ENCODE assay signal across 25 mouse cellular contexts in genomic region chr5:104425949-104426348, GRCm38 (mm10). TPM values are rescaled to one million over a fixed set of nuclear protein-coding genes. Genes with fewer than 3 reads are reported as not detected.
DNase-seq lines count a peak whose midpoint lies in the region; ATAC-seq and TF ChIP-seq lines count a peak whose summit lies in the region.
"Had no signal": no experiment of that assay in that cellular context is flagged by ENCODE, and none has a peak within 500 bp of the region (broad histone marks: within the 10 kb centered on the region; RNA-seq: fewer than 3 reads in every experiment).

No protein-coding gene starts in this region.

- no peak overlapping the region for H3K9ac ChIP-seq in embryonic facial prominence, embryonic 14.5 days (ENCODE audit: low read depth, low read length)
- H3K9ac ChIP-seq in forebrain, embryonic 13.5 days: no peak overlapping the region
- H3K9ac ChIP-seq: embryonic facial prominence, embryonic 15.5 days; forebrain, embryonic 12.5 days; heart, embryonic 13.5 days; hindbrain, embryonic 15.5 days; kidney, embryonic 15.5 days; midbrain, embryonic 15.5 days; neural tube, embryonic 15.5 days had no signal

- ATAC-seq in embryonic facial prominence, embryonic 14.5 days (ENCODE audit: low read depth): no peak
- ATAC-seq in forebrain, embryonic 13.5 days: no peak
- ATAC-seq: activated CD4-positive, CD25-positive, alpha-beta regulatory T cell, adult 4 months; CD4-positive, CD25-positive, alpha-beta regulatory T cell, adult 4 months; intestine, embryonic 16.5 days; midbrain, embryonic 15.5 days had no signal

- peak; percentile 33 for DNase-seq in embryonic facial prominence, embryonic 14.5 days (ENCODE audit: low spot score)
- DNase-seq in embryonic facial prominence, embryonic 10.5 days (ENCODE audit: low spot score): no peak
- peak; percentile 12 for DNase-seq in lung, postnatal 14 days
- DNase-seq in lung, postnatal 10 days: no peak
- DNase-seq in ovary, postnatal 36 days (ENCODE audit: low spot score): no peak
- DNase-seq: adrenal gland, postnatal 10 days; cerebellum, adult 11 months; cerebellum, postnatal 10 days; heart, adult 11 months; right cerebral cortex, postnatal 14 days; thymus, postnatal 14 days had no signal

- H3K9me3 ChIP-seq in embryonic facial prominence, embryonic 14.5 days (ENCODE audit: control insufficient read depth, low read length): no peaks in the 10 kb centered on the region
- H3K9me3 ChIP-seq in embryonic facial prominence, embryonic 10.5 days: no peaks in the 10 kb centered on the region
- H3K9me3 ChIP-seq in megakaryocyte, embryonic 14.5 days: no peaks in the 10 kb centered on the region
- H3K9me3 ChIP-seq in forebrain, embryonic 13.5 days (replicated peaks): no peaks in the 10 kb centered on the region
- H3K9me3 ChIP-seq: embryonic facial prominence, embryonic 15.5 days; forebrain, embryonic 12.5 days; heart, embryonic 13.5 days; hindbrain, embryonic 15.5 days; kidney, embryonic 15.5 days; midbrain, embryonic 15.5 days; neural tube, embryonic 15.5 days had no signal

- H3K4me3 ChIP-seq in embryonic facial prominence, embryonic 14.5 days (ENCODE audit: low read depth, low read length): no peak overlapping the region
- no peak overlapping the region for H3K4me3 ChIP-seq in embryonic facial prominence, embryonic 10.5 days
- H3K4me3 ChIP-seq in embryonic fibroblast, embryonic 13.5 days (ENCODE audit: insufficient read depth, low read length): no peak overlapping the region
- peak overlapping the region; percentile 80 for H3K4me3 ChIP-seq in megakaryocyte, embryonic 14.5 days (replicated peaks)
- H3K4me3 ChIP-seq in forebrain, embryonic 13.5 days: no peak overlapping the region
- H3K4me3 ChIP-seq: embryonic facial prominence, embryonic 15.5 days; forebrain, embryonic 12.5 days; heart, embryonic 13.5 days; hindbrain, embryonic 15.5 days; kidney, embryonic 15.5 days; midbrain, embryonic 15.5 days; neural tube, embryonic 15.5 days had no signal

- no peaks in the 10 kb centered on the region for H3K36me3 ChIP-seq in embryonic facial prominence, embryonic 14.5 days (ENCODE audit: control insufficient read depth, insufficient read depth, low read length)
- no peaks in the 10 kb centered on the region for H3K36me3 ChIP-seq in embryonic facial prominence, embryonic 10.5 days (replicated peaks)
- no peaks in the 10 kb centered on the region for H3K36me3 ChIP-seq in megakaryocyte, embryonic 14.5 days (replicated peaks; ENCODE audit: low read length)
- no peaks in the 10 kb centered on the region for H3K36me3 ChIP-seq in forebrain, embryonic 13.5 days (ENCODE audit: poor library complexity, severe bottlenecking)
- H3K36me3 ChIP-seq: embryonic facial prominence, embryonic 15.5 days; forebrain, embryonic 12.5 days; heart, embryonic 13.5 days; hindbrain, embryonic 15.5 days; kidney, embryonic 15.5 days; midbrain, embryonic 15.5 days; neural tube, embryonic 15.5 days had no signal

- no peak for TF ChIP-seq CTCF in embryonic fibroblast, embryonic 13.5 days (IDR thresholded peaks at IDR 0.05; ENCODE audit: borderline replicate concordance, insufficient read depth, low read length)

- H3K27me3 ChIP-seq in embryonic facial prominence, embryonic 14.5 days (replicated peaks; ENCODE audit: control insufficient read depth, insufficient read depth, low read length): no peaks in the 10 kb centered on the region
- no peaks in the 10 kb centered on the region for H3K27me3 ChIP-seq in embryonic facial prominence, embryonic 10.5 days (replicated peaks; ENCODE audit: low read depth, poor library complexity, severe bottlenecking)
- H3K27me3 ChIP-seq in megakaryocyte, embryonic 14.5 days (replicated peaks): no peaks in the 10 kb centered on the region
- H3K27me3 ChIP-seq in forebrain, embryonic 13.5 days: no peaks in the 10 kb centered on the region
- H3K27me3 ChIP-seq: embryonic facial prominence, embryonic 15.5 days; forebrain, embryonic 12.5 days; heart, embryonic 13.5 days; hindbrain, embryonic 15.5 days; kidney, embryonic 15.5 days; midbrain, embryonic 15.5 days; neural tube, embryonic 15.5 days had no signal

- no peak overlapping the region for H3K4me2 ChIP-seq in embryonic facial prominence, embryonic 14.5 days (ENCODE audit: low read depth, low read length)
- H3K4me2 ChIP-seq in forebrain, embryonic 13.5 days: no peak overlapping the region
- H3K4me2 ChIP-seq: embryonic facial prominence, embryonic 15.5 days; forebrain, embryonic 12.5 days; heart, embryonic 13.5 days; hindbrain, embryonic 15.5 days; kidney, embryonic 15.5 days; midbrain, embryonic 15.5 days; neural tube, embryonic 15.5 days had no signal

- 66% methylated on average over 8 of the region's 8 CpGs for WGBS in embryonic facial prominence, embryonic 14.5 days
- 81% methylated on average over 8 of the region's 8 CpGs for WGBS in embryonic facial prominence, embryonic 10.5 days
- 93% methylated on average over 8 of the region's 8 CpGs for WGBS in forebrain, embryonic 13.5 days

- no peak overlapping the region for H3K27ac ChIP-seq in embryonic facial prominence, embryonic 14.5 days (replicated peaks; ENCODE audit: low read depth, low read length)
- no peak overlapping the region for H3K27ac ChIP-seq in embryonic facial prominence, embryonic 10.5 days (replicated peaks)
- peak overlapping the region; percentile 70 for H3K27ac ChIP-seq in embryonic fibroblast, embryonic 13.5 days (ENCODE audit: insufficient read depth, low read length)
- H3K27ac ChIP-seq in forebrain, embryonic 13.5 days: no peak overlapping the region
- H3K27ac ChIP-seq: embryonic facial prominence, embryonic 15.5 days; forebrain, embryonic 12.5 days; heart, embryonic 13.5 days; hindbrain, embryonic 15.5 days; kidney, embryonic 15.5 days; midbrain, embryonic 15.5 days; neural tube, embryonic 15.5 days; stomach, postnatal 0 days had no signal

- TF ChIP-seq POLR2A in embryonic fibroblast, embryonic 13.5 days (IDR thresholded peaks at IDR 0.05; ENCODE audit: low read depth, low read length): no peak

- no peaks in the 10 kb centered on the region for H3K4me1 ChIP-seq in embryonic facial prominence, embryonic 14.5 days (ENCODE audit: control insufficient read depth, insufficient read depth, low read length)
- H3K4me1 ChIP-seq in embryonic facial prominence, embryonic 10.5 days: 0 out of 2 replicates have a peak, but pooled peaks cover 2% of the 10 kb centered on the region
- no peaks in the 10 kb centered on the region for H3K4me1 ChIP-seq in embryonic fibroblast, embryonic 13.5 days (ENCODE audit: control insufficient read depth, insufficient read depth, low read length)
- peaks cover 41% of the 10 kb centered on the region for H3K4me1 ChIP-seq in megakaryocyte, embryonic 14.5 days
- H3K4me1 ChIP-seq in forebrain, embryonic 13.5 days: no peaks in the 10 kb centered on the region
- H3K4me1 ChIP-seq: embryonic facial prominence, embryonic 15.5 days; forebrain, embryonic 12.5 days; hindbrain, embryonic 15.5 days; kidney, embryonic 15.5 days; midbrain, embryonic 15.5 days; neural tube, embryonic 15.5 days had no signal

RNA-seq across cellular contexts. Expression of gene Spp1, which starts 9.0 kb away (rescaled TPM):
- polyA plus RNA-seq in embryonic facial prominence, embryonic 14.5 days (2014; fragmentation: Nextera tagmentation; extraction: Ambion mirVana): 310 and 610 TPM in 2 replicates
- 6.0 and 6.5 TPM in 2 replicates for polyA plus RNA-seq in embryonic facial prominence, embryonic 10.5 days (2016; fragmentation: Nextera tagmentation; extraction: Ambion mirVana)
- 2,527 and 5,389 TPM in 2 replicates for polyA plus RNA-seq in embryonic fibroblast, embryonic 13.5 days (2011; ENCODE audit: insufficient read length, low read depth, missing spikeins)
- polyA plus RNA-seq in megakaryocyte, embryonic 14.5 days (2012; ENCODE audit: insufficient read depth, low replicate concordance): 5.8 TPM in 1 of 2 replicates, not detected in the other
- polyA plus RNA-seq in forebrain, embryonic 13.5 days (2015; fragmentation: Nextera tagmentation; extraction: Ambion mirVana): 5.8 and 7.7 TPM in 2 replicates

RNA-seq across cellular contexts. Expression of gene Pkd2, which starts 33.3 kb away (rescaled TPM):
- 25.9 and 27.6 TPM in 2 replicates for polyA plus RNA-seq in embryonic facial prominence, embryonic 14.5 days (2014; fragmentation: Nextera tagmentation; extraction: Ambion mirVana)
- polyA plus RNA-seq in embryonic facial prominence, embryonic 10.5 days (2016; fragmentation: Nextera tagmentation; extraction: Ambion mirVana): 10.3 and 10.5 TPM in 2 replicates
- polyA plus RNA-seq in embryonic fibroblast, embryonic 13.5 days (2011; ENCODE audit: insufficient read length, low read depth, missing spikeins): 108 and 119 TPM in 2 replicates
- 0.92 and 1.2 TPM in 2 replicates for polyA plus RNA-seq in megakaryocyte, embryonic 14.5 days (2012; ENCODE audit: insufficient read depth, low replicate concordance)
- 7.0 and 7.1 TPM in 2 replicates for polyA plus RNA-seq in forebrain, embryonic 13.5 days (2015; fragmentation: Nextera tagmentation; extraction: Ambion mirVana)

Comparison
In these comparisons a context has a peak if more than half of its experiments do, and no peak if none do; other contexts are left out.
1. DNase-seq: peak in embryonic facial prominence, embryonic 14.5 days (single experiment) and lung, postnatal 14 days (single experiment); none in embryonic facial prominence, embryonic 10.5 days (single experiment), lung, postnatal 10 days (single experiment) and ovary, postnatal 36 days (single experiment).
2. RNA of gene Spp1, which starts 9.0 kb away (polyA plus RNA-seq): 2,527 to 5,389 TPM in embryonic fibroblast, embryonic 13.5 days and 310 to 610 TPM in embryonic facial prominence, embryonic 14.5 days; 6.0 to 6.5 TPM in embryonic facial prominence, embryonic 10.5 days, 5.8 TPM in megakaryocyte, embryonic 14.5 days and 5.8 to 7.7 TPM in forebrain, embryonic 13.5 days; every median in the first group is over 10 times any median in the second.